Mouse (Mus musculus) granulocyte monocyte progenitor cell, adult 5-6 weeks (primary cell): ENCODE measurements at regions not wholly inside any gene's neighbourhood (a gene's known extent, or its start where the extent isn't known, plus 50 kb on each side); places are given as distances from the start of the nearest gene placed in this dataset.

Experiments used
- ATAC-seq: replicated peaks from 2 replicates; pipeline ENCODE4 v1.8.0; 2016; ENCODE audit warnings: mild to moderate bottlenecking, moderate TSS enrichment, inconsistent platforms; ENCODE audit not compliant: poor library complexity, severe bottlenecking

- ATAC-seq: peak; percentile 48
Observed at GRCm38 (mm10) chr12:32635055-32635454, 184.3 kb upstream of the Nampt start.

- peak; percentile 20; the same call in 1 of the 2 replicates for ATAC-seq
Observed at GRCm38 (mm10) chr12:32637400-32638100, 181.8 kb upstream of the Nampt start.

- ATAC-seq: no peak
Observed at GRCm38 (mm10) chr12:32640591-32640990, 178.8 kb upstream of the Nampt start.

- ATAC-seq: peak; percentile 99
Observed at GRCm38 (mm10) chr12:32642493-32642892, 176.9 kb upstream of the Nampt start.

- peak; percentile 48; the same call in 1 of the 2 replicates for ATAC-seq
Observed at GRCm38 (mm10) chr12:32653096-32653495, 166.2 kb upstream of the Nampt start.

- no peak; the same call in 1 of the 2 replicates for ATAC-seq
Observed at GRCm38 (mm10) chr12:32656194-32656593, 163.2 kb upstream of the Nampt start.

- ATAC-seq: no peak
Observed at GRCm38 (mm10) chr12:32661782-32662413, 157.4 kb upstream of the Nampt start.

- ATAC-seq: no peak
Observed at GRCm38 (mm10) chr12:32666040-32666439, 153.3 kb upstream of the Nampt start.

GRCm38 (mm10) chr12:32677908-32678307 lies 141.4 kb upstream of the Nampt start:
- no peak for ATAC-seq

GRCm38 (mm10) chr12:32678756-32679155 lies 140.6 kb upstream of the Nampt start:
- no peak for ATAC-seq

GRCm38 (mm10) chr12:32681910-32682309 lies 137.4 kb upstream of the Nampt start:
- ATAC-seq: no peak

- no peak for ATAC-seq
Observed at GRCm38 (mm10) chr12:32683375-32683774, 136.0 kb upstream of the Nampt start.

- ATAC-seq: no peak
Observed at GRCm38 (mm10) chr12:32685788-32686385, 133.5 kb upstream of the Nampt start.

GRCm38 (mm10) chr12:32689361-32689760 lies 130.0 kb upstream of the Nampt start:
- no peak for ATAC-seq

GRCm38 (mm10) chr12:32690096-32690495 lies 129.2 kb upstream of the Nampt start:
- ATAC-seq: no peak

GRCm38 (mm10) chr12:32692081-32692819 lies 127.1 kb upstream of the Nampt start:
- no peak for ATAC-seq

- no peak for ATAC-seq
Observed at GRCm38 (mm10) chr12:32692962-32693361, 126.4 kb upstream of the Nampt start.

- no peak for ATAC-seq
Observed at GRCm38 (mm10) chr12:32693678-32694077, 125.7 kb upstream of the Nampt start.

- no peak for ATAC-seq
Observed at GRCm38 (mm10) chr12:32696832-32697231, 122.5 kb upstream of the Nampt start.

- no peak for ATAC-seq
Observed at GRCm38 (mm10) chr12:32709188-32709587, 110.2 kb upstream of the Nampt start.
